Mouse (Mus musculus): ENCODE results near the gene Zdhhc19.

- TF ChIP-seq CTCF (IDR thresholded peaks at IDR 0.05; ENCODE audit: low read depth, low read length) (no peak), TAL1 (conservative IDR thresholded peaks at IDR 0.05; ENCODE audit: low read depth, low read length) (no peak), GATA1 (IDR thresholded peaks at IDR 0.05; ENCODE audit: borderline replicate concordance, low read length) (no peak)
Observed at GRCm38 (mm10) chr16:32468488-32468887, 27.6 kb upstream of the Zdhhc19 start.

Measured in G1E (cell line).